Mouse (Mus musculus): ENCODE measurements around the gene Senp3. TPM values are rescaled to one million over a fixed set of nuclear protein-coding genes. Genes with fewer than 3 reads are reported as not detected.

The Senp3 gene
- polyA plus RNA-seq, 1 experiment, result 221 TPM

DNA sequence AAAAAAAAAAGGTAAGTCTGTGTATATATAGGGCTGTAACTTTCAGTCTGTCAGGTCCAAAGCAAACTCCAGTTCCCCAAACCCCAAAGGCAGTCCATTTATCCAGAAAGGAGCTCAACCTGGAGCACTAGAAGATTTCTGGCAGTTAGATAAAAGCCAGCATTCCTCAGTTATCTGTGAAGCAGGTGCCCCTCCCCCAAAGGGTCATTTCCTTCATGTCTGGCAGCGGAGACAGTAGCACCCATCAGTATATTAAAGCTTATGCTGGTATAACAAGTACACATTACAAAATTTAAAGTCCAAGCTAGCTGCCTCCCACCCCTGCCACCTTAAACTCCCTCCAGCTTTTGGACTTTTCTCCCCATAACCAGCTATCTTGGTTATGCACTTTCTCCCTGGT is 17.7 kb upstream of the Senp3 start:
- Histone ChIP-seq H3K4me3 (ENCODE audit: low read depth, low read length) (no peak overlapping the region), H3K9me3 (replicated peaks; ENCODE audit: control insufficient read depth, insufficient read depth, low read length, poor library complexity, severe bottlenecking) (no peaks in the 10 kb centered on the region), H3K36me3 (ENCODE audit: control insufficient read depth, insufficient read depth, low read length, poor library complexity, severe bottlenecking) (no peaks in the 10 kb centered on the region), H3K27ac (ENCODE audit: insufficient read depth, low read length) (peak overlapping the region; percentile 37), H3K4me1 (ENCODE audit: control insufficient read depth, insufficient read depth, low read length) (peaks cover 6% of the 10 kb centered on the region), H3K9ac (ENCODE audit: low read depth, poor library complexity, severe bottlenecking) (no peak overlapping the region), H3K27me3 (ENCODE audit: control insufficient read depth, insufficient read depth, low read length, poor library complexity, severe bottlenecking) (no peaks in the 10 kb centered on the region)
- no peak for TF ChIP-seq CTCF (IDR thresholded peaks at IDR 0.05; ENCODE audit: low read depth, low read length)
- TF ChIP-seq EP300 (IDR thresholded peaks at IDR 0.05; ENCODE audit: insufficient read depth, low read depth, low read length), result no peak
- TF ChIP-seq POLR2A (IDR thresholded peaks at IDR 0.05; ENCODE audit: insufficient read depth, low read length), result no peak

- peak; percentile 33 for TF ChIP-seq CTCF (IDR thresholded peaks at IDR 0.05; ENCODE audit: low read depth, low read length)
- no peak for TF ChIP-seq POLR2A (IDR thresholded peaks at IDR 0.05; ENCODE audit: insufficient read depth, low read length)
- TF ChIP-seq EP300 (IDR thresholded peaks at IDR 0.05; ENCODE audit: insufficient read depth, low read depth, low read length), result no peak
- Histone ChIP-seq H3K27ac (ENCODE audit: insufficient read depth, low read length) (no peak overlapping the region), H3K9me3 (replicated peaks; ENCODE audit: control insufficient read depth, insufficient read depth, low read length, poor library complexity, severe bottlenecking) (no peaks in the 10 kb centered on the region), H3K9ac (ENCODE audit: low read depth, poor library complexity, severe bottlenecking) (no peak overlapping the region), H3K4me3 (ENCODE audit: low read depth, low read length) (no peak overlapping the region), H3K4me1 (ENCODE audit: control insufficient read depth, insufficient read depth, low read length) (peaks cover 6% of the 10 kb centered on the region), H3K36me3 (ENCODE audit: control insufficient read depth, insufficient read depth, low read length, poor library complexity, severe bottlenecking) (no peaks in the 10 kb centered on the region), H3K27me3 (ENCODE audit: control insufficient read depth, insufficient read depth, low read length, poor library complexity, severe bottlenecking) (no peaks in the 10 kb centered on the region)
Measured at GRCm38 (mm10) chr11:69698574-69698973, 16.7 kb upstream of the Senp3 start.

DNA sequence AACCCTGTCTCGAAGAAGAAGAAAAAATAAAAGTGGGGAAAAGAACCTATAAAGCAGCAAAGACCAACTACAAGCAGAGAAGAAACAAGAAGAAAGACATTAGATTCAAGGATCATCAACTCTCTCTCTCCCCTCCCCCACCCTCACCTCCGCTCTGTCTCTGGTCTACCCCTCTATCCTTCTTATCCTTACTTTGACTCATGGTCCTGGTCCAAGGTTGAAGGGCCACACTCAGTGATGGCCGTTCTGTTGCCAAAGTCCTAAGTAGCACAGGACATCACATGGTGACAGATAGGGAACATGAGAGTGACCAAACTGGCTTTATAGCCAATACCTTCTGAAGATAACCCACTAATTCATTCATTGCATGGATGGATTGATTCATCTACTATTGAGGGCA is 15.5 kb upstream of the Senp3 start:
- TF ChIP-seq EP300 (IDR thresholded peaks at IDR 0.05; ENCODE audit: insufficient read depth, low read depth, low read length), result no peak
- no peak for TF ChIP-seq CTCF (IDR thresholded peaks at IDR 0.05; ENCODE audit: low read depth, low read length)
- no peak for TF ChIP-seq POLR2A (IDR thresholded peaks at IDR 0.05; ENCODE audit: insufficient read depth, low read length)
- Histone ChIP-seq H3K27me3 (ENCODE audit: control insufficient read depth, insufficient read depth, low read length, poor library complexity, severe bottlenecking) (no peaks in the 10 kb centered on the region), H3K36me3 (ENCODE audit: control insufficient read depth, insufficient read depth, low read length, poor library complexity, severe bottlenecking) (no peaks in the 10 kb centered on the region), H3K4me1 (ENCODE audit: control insufficient read depth, insufficient read depth, low read length) (peaks cover 5% of the 10 kb centered on the region), H3K4me3 (ENCODE audit: low read depth, low read length) (no peak overlapping the region), H3K27ac (ENCODE audit: insufficient read depth, low read length) (no peak overlapping the region), H3K9me3 (replicated peaks; ENCODE audit: control insufficient read depth, insufficient read depth, low read length, poor library complexity, severe bottlenecking) (no peaks in the 10 kb centered on the region), H3K9ac (ENCODE audit: low read depth, poor library complexity, severe bottlenecking) (no peak overlapping the region)

GRCm38 (mm10) chr11:69695361-69696181 is 13.7 kb upstream of the Senp3 start, which contains the start of the genes Tnfsf12 and Tnfsfm13:
Gene Tnfsf12, minus strand, starts transcription at chr11:69695849.
Gene Tnfsfm13, minus strand, starts transcription at chr11:69696098.
- TF ChIP-seq POLR2A (IDR thresholded peaks at IDR 0.05; ENCODE audit: insufficient read depth, low read length), result no peak
- TF ChIP-seq EP300 (IDR thresholded peaks at IDR 0.05; ENCODE audit: insufficient read depth, low read depth, low read length), result 0 out of 2 replicates have a peak, but pooled peaks have one; percentile 3
- peaks cover 5% of the 10 kb centered on the region for H3K4me1 ChIP-seq (ENCODE audit: control insufficient read depth, insufficient read depth, low read length)

GRCm38 (mm10) chr11:69695046-69695360 is 13.1 kb upstream of the Senp3 start:
- no peak for TF ChIP-seq POLR2A (IDR thresholded peaks at IDR 0.05; ENCODE audit: insufficient read depth, low read length)
- 0 out of 2 replicates have a peak overlapping the region, but pooled peaks have one; percentile 10 for H3K27ac ChIP-seq (ENCODE audit: insufficient read depth, low read length)
- no peaks in the 10 kb centered on the region for H3K27me3 ChIP-seq (ENCODE audit: control insufficient read depth, insufficient read depth, low read length, poor library complexity, severe bottlenecking)
- H3K9me3 ChIP-seq (replicated peaks; ENCODE audit: control insufficient read depth, insufficient read depth, low read length, poor library complexity, severe bottlenecking), result no peaks in the 10 kb centered on the region
- H3K36me3 ChIP-seq (ENCODE audit: control insufficient read depth, insufficient read depth, low read length, poor library complexity, severe bottlenecking), result no peaks in the 10 kb centered on the region
- peak overlapping the region; percentile 63 for H3K9ac ChIP-seq (ENCODE audit: low read depth, poor library complexity, severe bottlenecking)
- H3K4me1 ChIP-seq (ENCODE audit: control insufficient read depth, insufficient read depth, low read length), result peaks cover 5% of the 10 kb centered on the region
- H3K4me3 ChIP-seq (ENCODE audit: low read depth, low read length), result peak overlapping the region; percentile 56

More at GRCm38 (mm10) chr11:69695361-69696181, 13.7 kb upstream of the Senp3 start, which contains the start of the genes Tnfsf12 and Tnfsfm13:
- H3K9ac ChIP-seq (ENCODE audit: low read depth, poor library complexity, severe bottlenecking), result peak within 1 kb of the TSS; percentile 63
- no peaks in the 10 kb centered on the region for H3K36me3 ChIP-seq (ENCODE audit: control insufficient read depth, insufficient read depth, low read length, poor library complexity, severe bottlenecking)
- peak within 1 kb of the TSS; percentile 56 for H3K4me3 ChIP-seq (ENCODE audit: low read depth, low read length)
- no peaks in the 10 kb centered on the region for H3K27me3 ChIP-seq (ENCODE audit: control insufficient read depth, insufficient read depth, low read length, poor library complexity, severe bottlenecking)
- no peaks in the 10 kb centered on the region for H3K9me3 ChIP-seq (replicated peaks; ENCODE audit: control insufficient read depth, insufficient read depth, low read length, poor library complexity, severe bottlenecking)
- peak within 1 kb of the TSS; percentile 16; the same call in 1 of the 2 replicates for H3K27ac ChIP-seq (ENCODE audit: insufficient read depth, low read length)

GRCm38 (mm10) chr11:69693421-69693965 is 11.6 kb upstream of the Senp3 start:
- Histone ChIP-seq H3K27ac (ENCODE audit: insufficient read depth, low read length) (no peak overlapping the region), H3K9me3 (replicated peaks; ENCODE audit: control insufficient read depth, insufficient read depth, low read length, poor library complexity, severe bottlenecking) (no peaks in the 10 kb centered on the region), H3K9ac (ENCODE audit: low read depth, poor library complexity, severe bottlenecking) (no peak overlapping the region), H3K27me3 (ENCODE audit: control insufficient read depth, insufficient read depth, low read length, poor library complexity, severe bottlenecking) (no peaks in the 10 kb centered on the region), H3K4me1 (ENCODE audit: control insufficient read depth, insufficient read depth, low read length) (peaks cover 3% of the 10 kb centered on the region), H3K4me3 (ENCODE audit: low read depth, low read length) (no peak overlapping the region), H3K36me3 (ENCODE audit: control insufficient read depth, insufficient read depth, low read length, poor library complexity, severe bottlenecking) (no peaks in the 10 kb centered on the region)
- no peak for TF ChIP-seq CTCF (IDR thresholded peaks at IDR 0.05; ENCODE audit: low read depth, low read length)
- no peak for TF ChIP-seq EP300 (IDR thresholded peaks at IDR 0.05; ENCODE audit: insufficient read depth, low read depth, low read length)
- no peak for TF ChIP-seq POLR2A (IDR thresholded peaks at IDR 0.05; ENCODE audit: insufficient read depth, low read length)
